Mouse (Mus musculus): ENCODE data around the gene A230050P20Rik. TPM values are rescaled to one million over a fixed set of nuclear protein-coding genes. Genes with fewer than 3 reads are reported as not detected.
A peak's percentile ranks its signal among the peaks of the same experiment; 100 is the strongest.

A230050P20Rik gene
- polyA plus RNA-seq, 1 experiment from 2014 or later = 18.8 TPM

DNA sequence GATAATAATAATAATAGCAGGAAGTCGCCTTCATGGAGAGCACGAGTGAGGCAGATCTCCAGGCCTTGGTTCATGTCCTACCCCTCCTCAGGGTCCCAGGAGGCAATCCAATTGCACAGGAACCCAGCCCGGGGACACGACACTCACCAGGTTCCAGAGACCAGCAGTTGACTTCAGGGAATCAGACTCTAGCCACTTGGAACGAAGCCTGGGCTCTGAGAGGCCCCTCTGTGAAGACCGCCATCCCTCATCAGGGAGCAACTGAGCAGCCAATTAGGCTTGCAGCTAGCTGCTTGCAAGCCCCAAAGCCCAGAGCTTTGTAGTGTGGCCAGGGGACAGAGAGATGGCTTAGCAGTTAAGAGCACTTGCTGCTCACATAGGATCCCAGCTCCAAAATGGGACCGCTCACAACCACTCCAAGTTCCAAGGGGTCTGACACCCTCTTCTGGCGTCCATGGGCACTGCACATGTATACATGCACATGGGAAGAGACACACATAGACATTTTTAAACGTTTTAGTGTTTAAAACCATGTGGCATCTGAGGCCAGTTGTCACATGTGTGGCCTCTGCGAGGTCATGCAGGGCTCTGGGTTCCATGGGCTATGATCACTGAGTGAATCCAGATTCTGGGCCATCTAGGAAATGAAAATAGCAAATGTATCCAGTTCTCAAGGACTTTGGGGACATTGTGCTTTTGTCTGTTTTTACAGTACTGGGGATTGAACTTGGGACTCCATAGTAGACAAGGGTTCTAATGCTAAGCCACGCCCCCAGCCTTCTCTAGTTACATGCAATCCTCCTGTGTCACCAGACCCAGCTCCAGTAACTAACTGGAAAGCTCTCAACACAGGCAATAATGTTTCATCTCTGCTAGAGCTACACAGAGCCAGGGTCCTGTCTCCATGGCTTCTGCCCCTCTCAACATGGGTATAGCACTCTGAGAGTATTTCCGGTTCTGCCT is 2.0 kb downstream of the A230050P20Rik start:
- no peak overlapping the region for H3K27ac ChIP-seq (ENCODE audit: low read length)
- H3K4me2 ChIP-seq (ENCODE audit: low read depth, low read length) = no peak overlapping the region
- 69% methylated on average over 12 of the region's 12 CpGs for WGBS
- H3K36me3 ChIP-seq (ENCODE audit: control insufficient read depth, insufficient read depth, low read length) = no peaks in the 10 kb centered on the region
- peaks cover 8% of the 10 kb centered on the region; the same call in 1 of the 2 replicates for H3K27me3 ChIP-seq (ENCODE audit: control insufficient read depth, insufficient read depth, low read depth, low read length)
- no peak overlapping the region for H3K9ac ChIP-seq (ENCODE audit: low read length)
- no peaks in the 10 kb centered on the region for H3K9me3 ChIP-seq (ENCODE audit: control insufficient read depth, low read length)
- H3K4me1 ChIP-seq (replicated peaks; ENCODE audit: control insufficient read depth, insufficient read depth, low read length) = peaks cover 5% of the 10 kb centered on the region; the same call in 1 of the 2 replicates
- ATAC-seq (ENCODE audit: low read depth) = no peak
- H3K4me3 ChIP-seq (ENCODE audit: low read length) = no peak overlapping the region

DNA sequence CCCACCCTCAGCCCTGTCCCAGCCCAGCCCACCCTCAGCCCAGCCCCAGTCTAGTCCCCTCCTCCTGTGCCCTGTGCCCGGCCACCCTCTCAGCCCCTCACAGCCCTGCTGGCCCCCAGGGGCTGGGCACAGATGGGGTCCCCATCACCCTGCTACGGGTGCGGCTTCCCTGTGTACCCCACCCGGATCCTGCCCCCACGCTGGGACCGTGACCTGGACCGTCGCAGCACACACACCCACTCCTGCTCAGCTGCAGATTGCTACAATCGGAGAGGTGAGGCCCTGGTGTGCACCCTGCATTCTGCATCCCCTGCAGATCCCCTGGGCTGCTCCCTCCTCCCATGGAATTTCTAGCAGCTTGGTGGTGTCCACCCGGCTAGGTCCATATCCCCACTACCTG is 4.5 kb downstream of the A230050P20Rik start:
- peaks cover 9% of the 10 kb centered on the region for H3K4me1 ChIP-seq (replicated peaks; ENCODE audit: control insufficient read depth, insufficient read depth, low read length)
- 82% methylated on average over 10 of the region's 10 CpGs for WGBS
- no peak for ATAC-seq (ENCODE audit: low read depth)
- H3K4me3 ChIP-seq (ENCODE audit: low read length) = no peak overlapping the region
- H3K9ac ChIP-seq (ENCODE audit: low read length) = no peak overlapping the region
- H3K27ac ChIP-seq (ENCODE audit: low read length) = no peak overlapping the region
- peaks cover 8% of the 10 kb centered on the region; the same call in 1 of the 2 replicates for H3K27me3 ChIP-seq (ENCODE audit: control insufficient read depth, insufficient read depth, low read depth, low read length)
- no peak overlapping the region for H3K4me2 ChIP-seq (ENCODE audit: low read depth, low read length)
- H3K36me3 ChIP-seq (ENCODE audit: control insufficient read depth, insufficient read depth, low read length) = no peaks in the 10 kb centered on the region
- H3K9me3 ChIP-seq (ENCODE audit: control insufficient read depth, low read length) = no peaks in the 10 kb centered on the region

- peaks cover 5% of the 10 kb centered on the region; the same call in 1 of the 2 replicates for H3K27me3 ChIP-seq (ENCODE audit: control insufficient read depth, insufficient read depth, low read depth, low read length)
- no peak overlapping the region for H3K4me2 ChIP-seq (ENCODE audit: low read depth, low read length)
- ATAC-seq (ENCODE audit: low read depth) = no peak
- no peaks in the 10 kb centered on the region for H3K9me3 ChIP-seq (ENCODE audit: control insufficient read depth, low read length)
- peaks cover 9% of the 10 kb centered on the region for H3K4me1 ChIP-seq (replicated peaks; ENCODE audit: control insufficient read depth, insufficient read depth, low read length)
- no peak overlapping the region for H3K27ac ChIP-seq (ENCODE audit: low read length)
- whole genome bisulfite sequencing = 77% methylated on average over 12 of the region's 12 CpGs
- no peak overlapping the region for H3K4me3 ChIP-seq (ENCODE audit: low read length)
- H3K9ac ChIP-seq (ENCODE audit: low read length) = no peak overlapping the region
- H3K36me3 ChIP-seq (ENCODE audit: control insufficient read depth, insufficient read depth, low read length) = no peaks in the 10 kb centered on the region
Observed at GRCm38 (mm10) chr9:20873521-20873920, 5.1 kb downstream of the A230050P20Rik start.

DNA sequence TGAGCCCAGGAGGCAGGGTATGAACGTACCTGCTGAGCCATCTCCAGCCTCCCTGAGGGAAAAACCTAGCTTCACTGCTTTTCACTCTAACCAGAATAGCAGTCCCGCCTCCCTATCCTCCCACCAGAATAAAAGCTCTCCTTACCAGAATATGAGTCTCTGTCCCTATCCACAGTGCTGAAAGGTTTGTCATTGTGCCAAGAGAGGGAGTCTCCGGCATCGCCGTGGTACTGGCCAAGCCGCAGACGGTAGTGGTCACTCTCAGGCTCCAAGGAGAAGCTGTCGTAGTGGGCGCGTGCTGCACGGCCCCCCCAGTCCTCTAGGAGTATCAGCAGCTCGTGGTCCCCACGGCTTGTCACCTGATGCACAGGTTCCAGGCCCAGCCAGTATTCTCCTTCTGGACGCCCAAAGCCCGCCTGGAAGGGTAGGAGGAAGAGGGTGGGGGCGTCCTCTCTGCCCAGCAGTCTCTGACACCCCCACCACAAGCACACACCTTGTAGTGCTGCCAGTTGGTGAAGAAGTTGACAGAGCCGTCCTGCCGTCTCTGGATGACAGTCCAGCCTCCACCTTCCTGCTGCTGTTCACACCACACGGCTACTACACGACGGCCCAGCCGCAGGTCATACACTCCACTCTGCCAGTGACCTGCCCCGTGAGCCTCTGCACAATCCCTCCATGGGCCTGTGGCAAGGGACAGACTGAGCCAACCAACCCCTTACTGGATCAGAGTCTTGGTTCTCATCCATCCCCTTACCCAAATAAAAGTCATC is 6.8 kb downstream of the A230050P20Rik start:
- Histone ChIP-seq H3K27me3 (ENCODE audit: control insufficient read depth, insufficient read depth, low read depth, low read length) (no peaks in the 10 kb centered on the region), H3K4me2 (ENCODE audit: low read depth, low read length) (no peak overlapping the region), H3K27ac (ENCODE audit: low read length) (no peak overlapping the region), H3K4me1 (replicated peaks; ENCODE audit: control insufficient read depth, insufficient read depth, low read length) (peaks cover 5% of the 10 kb centered on the region), H3K4me3 (ENCODE audit: low read length) (no peak overlapping the region), H3K9ac (ENCODE audit: low read length) (no peak overlapping the region), H3K36me3 (ENCODE audit: control insufficient read depth, insufficient read depth, low read length) (no peaks in the 10 kb centered on the region), H3K9me3 (ENCODE audit: control insufficient read depth, low read length) (no peaks in the 10 kb centered on the region)
- no peak for ATAC-seq (ENCODE audit: low read depth)
- WGBS = 55% methylated on average over 23 of the region's 23 CpGs

DNA sequence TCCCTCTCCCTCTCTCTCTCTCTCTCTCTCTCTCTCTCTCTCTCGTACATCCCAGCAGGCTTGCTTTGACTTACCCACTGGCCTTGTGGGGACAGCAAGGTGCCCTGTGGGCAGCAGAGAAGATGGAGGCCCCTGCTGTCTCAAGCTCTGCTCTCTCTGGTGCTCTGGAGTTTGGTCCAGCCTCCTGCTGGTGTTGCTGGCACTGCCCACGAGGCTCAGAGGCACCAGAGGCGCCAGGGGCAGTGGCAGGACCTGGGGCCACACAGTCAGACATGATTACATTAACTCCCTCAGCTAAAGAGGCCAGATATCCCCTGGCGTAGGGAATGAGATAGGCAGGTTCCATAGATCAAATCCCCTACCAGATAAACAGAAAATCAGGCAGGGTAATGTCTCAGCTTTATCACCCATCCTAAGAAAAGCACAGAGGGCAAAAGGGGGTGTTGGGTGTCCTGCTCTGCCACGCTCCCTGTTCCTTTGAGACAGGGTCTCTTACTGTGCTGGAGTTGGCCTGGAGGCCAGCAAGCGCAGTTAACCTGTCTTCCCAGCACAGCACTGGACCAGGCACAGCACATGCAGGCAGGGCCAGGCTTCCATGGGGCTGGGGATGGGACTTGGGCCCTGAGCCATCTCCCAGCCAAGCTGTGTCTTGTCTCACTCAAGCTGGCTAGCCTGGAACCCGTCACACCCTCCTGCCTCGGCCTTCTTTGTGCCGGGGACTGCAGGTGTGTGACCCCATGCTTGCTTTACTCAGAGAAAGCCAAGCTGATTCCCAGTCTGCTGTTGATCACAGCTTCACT is 8.1 kb downstream of the A230050P20Rik start:
- H3K27ac ChIP-seq (ENCODE audit: low read length) = no peak overlapping the region
- no peak for ATAC-seq (ENCODE audit: low read depth)
- H3K9ac ChIP-seq (ENCODE audit: low read length) = no peak overlapping the region

DNA sequence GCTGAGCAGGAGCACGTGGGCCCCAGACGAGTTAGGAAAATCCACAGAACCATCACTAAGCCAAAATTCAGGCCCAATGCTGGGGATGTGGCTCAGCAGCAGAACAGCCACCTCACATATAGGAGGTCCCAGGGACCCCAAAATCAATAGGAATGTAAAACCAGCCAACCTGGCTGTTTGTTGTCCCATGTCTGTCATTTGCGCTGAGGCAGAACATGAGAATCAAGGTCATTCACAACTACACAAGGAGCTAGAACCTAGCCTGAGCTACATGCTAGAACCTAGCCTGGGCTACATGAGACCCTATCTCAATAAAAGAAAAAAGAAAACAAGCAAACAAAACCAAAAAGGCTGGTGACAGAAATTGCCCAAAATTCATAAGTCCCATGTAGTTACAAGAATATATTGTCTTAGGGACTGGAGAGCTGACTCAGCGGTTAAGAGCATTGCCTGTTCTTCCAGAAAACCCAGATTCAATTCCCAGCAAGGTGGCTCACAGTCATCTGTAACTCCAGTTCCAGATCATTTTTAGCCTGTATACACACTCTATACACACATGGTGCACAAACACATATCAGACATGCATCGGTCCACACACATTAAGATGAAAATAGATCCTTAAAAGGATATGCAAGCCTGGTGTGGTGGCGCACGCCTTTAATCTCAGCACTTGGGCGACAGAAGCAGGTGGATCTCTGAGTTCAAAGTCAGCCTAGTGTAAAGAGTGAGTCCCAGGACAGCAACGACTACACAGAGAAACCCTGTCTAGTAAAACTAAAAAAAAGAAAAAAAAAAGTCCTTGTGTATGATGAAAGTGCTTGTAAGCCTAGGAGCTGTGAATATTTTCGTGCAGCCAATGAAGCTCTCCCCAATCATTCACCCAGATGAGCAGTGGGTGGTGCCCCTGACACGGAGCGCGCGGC is 8.9 kb downstream of the A230050P20Rik start:
- Histone ChIP-seq H3K9ac (ENCODE audit: low read length) (peak overlapping the region; percentile 58), H3K27me3 (ENCODE audit: control insufficient read depth, insufficient read depth, low read depth, low read length) (no peaks in the 10 kb centered on the region), H3K9me3 (ENCODE audit: control insufficient read depth, low read length) (no peaks in the 10 kb centered on the region), H3K4me3 (ENCODE audit: low read length) (peak overlapping the region; percentile 57), H3K4me2 (ENCODE audit: low read depth, low read length) (peak overlapping the region; percentile 85), H3K27ac (ENCODE audit: low read length) (0 out of 2 replicates have a peak overlapping the region, but pooled peaks have one; percentile 3), H3K36me3 (ENCODE audit: control insufficient read depth, insufficient read depth, low read length) (no peaks in the 10 kb centered on the region), H3K4me1 (replicated peaks; ENCODE audit: control insufficient read depth, insufficient read depth, low read length) (peaks cover 5% of the 10 kb centered on the region)
- no peak for ATAC-seq (ENCODE audit: low read depth)
- WGBS = 33% methylated on average over 14 of the region's 14 CpGs

More for the DNA sequence above, 8.1 kb downstream of the A230050P20Rik start:
- Histone ChIP-seq H3K4me2 (ENCODE audit: low read depth, low read length) (no peak overlapping the region), H3K4me3 (ENCODE audit: low read length) (no peak overlapping the region), H3K9me3 (ENCODE audit: control insufficient read depth, low read length) (no peaks in the 10 kb centered on the region), H3K27me3 (ENCODE audit: control insufficient read depth, insufficient read depth, low read depth, low read length) (no peaks in the 10 kb centered on the region), H3K36me3 (ENCODE audit: control insufficient read depth, insufficient read depth, low read length) (no peaks in the 10 kb centered on the region), H3K4me1 (replicated peaks; ENCODE audit: control insufficient read depth, insufficient read depth, low read length) (peaks cover 5% of the 10 kb centered on the region)
- 65% methylated on average over 8 of the region's 9 CpGs for WGBS

DNA sequence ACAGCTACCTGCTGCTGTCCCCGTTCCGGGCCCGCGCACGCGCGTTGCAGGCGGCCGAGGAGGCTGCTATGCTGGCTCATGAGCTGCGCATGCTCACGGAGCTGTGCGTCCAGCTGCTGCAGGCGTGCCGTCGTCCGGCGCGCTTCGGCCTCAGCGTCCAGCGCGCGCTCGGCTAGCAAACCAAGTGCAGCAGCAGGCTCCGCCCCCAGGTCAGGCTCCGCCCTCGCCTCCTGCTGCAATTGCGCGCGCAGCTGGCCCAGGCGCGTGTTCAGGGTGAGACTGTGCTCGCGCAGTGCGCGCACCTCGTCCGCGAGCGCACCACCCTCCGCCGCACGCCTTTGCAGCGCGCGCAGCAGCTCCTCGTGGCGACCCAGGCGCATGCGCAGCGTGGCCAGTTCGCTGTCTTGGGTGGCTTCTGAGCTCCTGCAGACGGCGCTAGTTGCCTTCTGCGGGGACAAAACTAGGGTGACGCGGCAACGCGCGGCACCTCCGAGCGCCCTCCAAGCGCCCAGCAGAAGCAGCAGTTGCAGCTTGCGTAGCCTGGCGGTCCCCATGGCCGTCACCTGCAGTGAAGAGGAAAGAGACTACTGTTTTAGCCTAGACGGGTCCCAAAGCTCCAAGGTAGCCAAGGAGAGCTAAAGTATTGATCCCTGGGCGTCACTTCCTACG is 9.7 kb downstream of the A230050P20Rik start:
- Histone ChIP-seq H3K4me3 (ENCODE audit: low read length) (peak overlapping the region; percentile 57), H3K9ac (ENCODE audit: low read length) (peak overlapping the region; percentile 83), H3K27ac (ENCODE audit: low read length) (peak overlapping the region; percentile 95), H3K9me3 (ENCODE audit: control insufficient read depth, low read length) (no peaks in the 10 kb centered on the region), H3K4me2 (ENCODE audit: low read depth, low read length) (peak overlapping the region; percentile 85), H3K4me1 (replicated peaks; ENCODE audit: control insufficient read depth, insufficient read depth, low read length) (peaks cover 5% of the 10 kb centered on the region), H3K27me3 (ENCODE audit: control insufficient read depth, insufficient read depth, low read depth, low read length) (no peaks in the 10 kb centered on the region), H3K36me3 (ENCODE audit: control insufficient read depth, insufficient read depth, low read length) (no peaks in the 10 kb centered on the region)
- under 1% methylated on average over 69 of the region's 69 CpGs for WGBS
- ATAC-seq (ENCODE audit: low read depth) = peak; percentile 96

DNA sequence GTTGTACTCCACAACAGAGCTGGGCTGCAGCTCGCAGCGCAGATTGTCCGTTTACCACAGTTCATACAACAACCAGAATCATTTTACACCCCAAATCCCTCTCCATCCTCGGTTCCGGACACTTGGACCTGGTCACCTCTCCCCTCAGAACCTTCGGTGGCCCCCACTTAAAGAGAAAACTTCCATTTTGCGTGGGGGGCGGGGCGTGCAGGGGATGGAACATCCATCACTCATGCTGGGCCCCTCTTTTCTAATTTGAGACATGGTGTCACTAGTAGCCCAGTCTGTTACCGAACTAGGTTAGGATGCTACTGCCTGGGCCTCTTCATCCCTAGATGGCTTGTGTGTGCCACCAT is 10.2 kb downstream of the A230050P20Rik start:
- H3K4me3 ChIP-seq (ENCODE audit: low read length) = peak overlapping the region; percentile 57
- peak overlapping the region; percentile 95 for H3K27ac ChIP-seq (ENCODE audit: low read length)
- no peaks in the 10 kb centered on the region for H3K36me3 ChIP-seq (ENCODE audit: control insufficient read depth, insufficient read depth, low read length)
- peak overlapping the region; percentile 85 for H3K4me2 ChIP-seq (ENCODE audit: low read depth, low read length)
- H3K27me3 ChIP-seq (ENCODE audit: control insufficient read depth, insufficient read depth, low read depth, low read length) = no peaks in the 10 kb centered on the region
- peaks cover 5% of the 10 kb centered on the region for H3K4me1 ChIP-seq (replicated peaks; ENCODE audit: control insufficient read depth, insufficient read depth, low read length)
- WGBS = 17% methylated on average over 10 of the region's 10 CpGs
- peak overlapping the region; percentile 83 for H3K9ac ChIP-seq (ENCODE audit: low read length)
- no peaks in the 10 kb centered on the region for H3K9me3 ChIP-seq (ENCODE audit: control insufficient read depth, low read length)
- ATAC-seq (ENCODE audit: low read depth) = 0 out of 2 replicates have a peak, but pooled peaks have one; percentile 1

All from lung, embryonic 16.5 days (tissue).